Mouse (Mus musculus) liver, embryonic 12.5 days (tissue): ENCODE results near the gene Comp. TPM values are rescaled to one million over a fixed set of nuclear protein-coding genes. Genes with fewer than 3 reads are reported as not detected.

Experiments used
- ATAC-seq: fragments of 200-750 bp; cut with Nextera tagmentation; 2 replicates; pipeline ENCODE4 v1.8.0; 2017; ENCODE audit warnings: moderate number of reproducible peaks, mild to moderate bottlenecking, moderate library complexity
- H3K27ac ChIP-seq: fragments of 300-500 bp; sonication (generic); 2 replicates; pipeline ENCODE4 v1.5.1; 2016; ENCODE audit warnings: mild to moderate bottlenecking
- H3K27me3 ChIP-seq: fragments of 300-500 bp; sonication (generic); replicated peaks from 2 replicates; pipeline ENCODE4 v1.6.1; 2016; ENCODE audit warnings: mild to moderate bottlenecking, moderate library complexity
- H3K36me3 ChIP-seq: fragments of 300-500 bp; sonication (generic); 2 replicates; pipeline ENCODE4 v1.6.1; 2016; ENCODE audit warnings: mild to moderate bottlenecking, moderate library complexity
- H3K4me1 ChIP-seq: fragments of 300-500 bp; sonication (generic); 2 replicates; pipeline ENCODE4 v1.6.1; 2016
- H3K4me2 ChIP-seq: fragments of 300-500 bp; sonication (generic); 2 replicates; pipeline ENCODE4 v1.6.1; 2016; ENCODE audit warnings: mild to moderate bottlenecking, moderate library complexity
- H3K4me3 ChIP-seq: fragments of 300-500 bp; sonication (generic); 2 replicates; pipeline ENCODE4 v1.5.1; 2016; ENCODE audit warnings: mild to moderate bottlenecking, moderate library complexity
- H3K9ac ChIP-seq: fragments of 300-500 bp; sonication (generic); 2 replicates; pipeline ENCODE4 v1.6.1; 2016; ENCODE audit warnings: mild to moderate bottlenecking, moderate library complexity
- H3K9me3 ChIP-seq: fragments of 300-500 bp; sonication (generic); replicated peaks from 2 replicates; pipeline ENCODE4 v1.6.1; 2016; ENCODE audit warnings: mild to moderate bottlenecking, moderate library complexity
- WGBS: fragments of 180-500 bp; shearing (Covaris S2); methylation state at CpG from one replicate; pipeline ENCODE4 v1.1.7; 2016; ENCODE audit not compliant: insufficient replicate concordance; 5-methylcytosine and 5-hydroxymethylcytosine counted together
- polyA plus RNA-seq: library from polyadenylated mRNA; unstranded; fragments of >200 nt; fragmentation: Nextera tagmentation; extraction: Ambion mirVana; gene quantifications from 2 replicates; pipeline ENCODE4 v1.2.1, GENCODE M21; 2016

The Comp gene
- polyA plus RNA-seq, 1 experiment from 2014 or later: 0.27 TPM

DNA sequence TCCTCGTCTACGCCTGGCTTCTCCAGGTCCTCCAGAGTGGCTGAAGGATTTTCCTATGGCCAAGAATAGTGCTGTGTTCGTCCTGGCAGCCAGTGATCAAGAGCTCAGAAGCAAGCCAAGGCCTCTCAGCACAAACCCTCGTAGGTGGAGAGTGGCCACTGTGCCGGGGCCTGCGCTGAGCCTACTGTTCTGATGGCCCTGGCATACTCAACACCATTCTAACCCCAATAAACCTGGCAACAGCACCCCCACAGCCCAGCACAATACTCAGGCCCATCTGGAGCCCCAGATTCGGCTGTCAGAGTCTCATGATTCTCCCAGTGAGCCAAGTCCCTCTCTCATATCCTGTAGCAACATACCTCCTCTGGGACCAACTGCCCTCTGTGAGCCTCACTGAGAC is 32.7 kb upstream of the Comp start:
- 88% methylated on average over 7 of the region's 7 CpGs for WGBS
- ATAC-seq: no peak
- peaks cover 93% of the 10 kb centered on the region for H3K36me3 ChIP-seq
- no peaks in the 10 kb centered on the region for H3K9me3 ChIP-seq
- no peak overlapping the region for H3K4me3 ChIP-seq
- H3K27ac ChIP-seq: no peak overlapping the region; the same call in 1 of the 2 replicates
- H3K4me2 ChIP-seq: no peak overlapping the region
- H3K4me1 ChIP-seq: peaks cover 15% of the 10 kb centered on the region
- H3K27me3 ChIP-seq: no peaks in the 10 kb centered on the region
- H3K9ac ChIP-seq: no peak overlapping the region

GRCm38 (mm10) chr8:70342007-70342406 is 31.4 kb upstream of the Comp start:
- Histone ChIP-seq H3K27ac (no peak overlapping the region), H3K9ac (no peak overlapping the region), H3K27me3 (no peaks in the 10 kb centered on the region), H3K4me2 (no peak overlapping the region), H3K4me1 (peaks cover 28% of the 10 kb centered on the region), H3K4me3 (no peak overlapping the region), H3K36me3 (peaks cover 93% of the 10 kb centered on the region), H3K9me3 (no peaks in the 10 kb centered on the region)
- WGBS: 85% methylated on average over 14 of the region's 14 CpGs
- ATAC-seq: no peak

- Histone ChIP-seq H3K27me3 (no peaks in the 10 kb centered on the region), H3K27ac (no peak overlapping the region)
- 84% methylated on average over 7 of the region's 7 CpGs for WGBS
Observed at GRCm38 (mm10) chr8:70343076-70343475, 30.3 kb upstream of the Comp start.

GRCm38 (mm10) chr8:70343696-70344095 is 29.7 kb upstream of the Comp start:
- peaks cover 93% of the 10 kb centered on the region for H3K36me3 ChIP-seq
- no peak overlapping the region for H3K9ac ChIP-seq
- 64% methylated on average over 6 of the region's 6 CpGs for WGBS
- H3K27me3 ChIP-seq: no peaks in the 10 kb centered on the region
- peaks cover 45% of the 10 kb centered on the region for H3K4me1 ChIP-seq
- H3K9me3 ChIP-seq: no peaks in the 10 kb centered on the region
- H3K4me3 ChIP-seq: no peak overlapping the region
- 0 out of 2 replicates have a peak overlapping the region, but pooled peaks have one; percentile 5 for H3K27ac ChIP-seq
- no peak for ATAC-seq
- H3K4me2 ChIP-seq: no peak overlapping the region

More at GRCm38 (mm10) chr8:70343076-70343475, 30.3 kb upstream of the Comp start:
- H3K9me3 ChIP-seq: no peaks in the 10 kb centered on the region
- ATAC-seq: no peak
- peaks cover 39% of the 10 kb centered on the region for H3K4me1 ChIP-seq
- H3K4me2 ChIP-seq: no peak overlapping the region
- no peak overlapping the region for H3K4me3 ChIP-seq
- H3K9ac ChIP-seq: no peak overlapping the region
- peaks cover 93% of the 10 kb centered on the region for H3K36me3 ChIP-seq

GRCm38 (mm10) chr8:70344279-70344678 is 29.1 kb upstream of the Comp start:
- Histone ChIP-seq H3K27me3 (no peaks in the 10 kb centered on the region), H3K4me3 (no peak overlapping the region), H3K9me3 (no peaks in the 10 kb centered on the region), H3K36me3 (peaks cover 93% of the 10 kb centered on the region), H3K4me2 (no peak overlapping the region), H3K27ac (peak overlapping the region; percentile 49; the same call in 1 of the 2 replicates), H3K9ac (no peak overlapping the region), H3K4me1 (peaks cover 51% of the 10 kb centered on the region)
- 80% methylated on average over 2 of the region's 2 CpGs for WGBS
- no peak for ATAC-seq

GRCm38 (mm10) chr8:70347443-70347842 is 25.9 kb upstream of the Comp start:
- Histone ChIP-seq H3K36me3 (peaks cover 82% of the 10 kb centered on the region), H3K4me2 (no peak overlapping the region), H3K4me1 (peaks cover 81% of the 10 kb centered on the region), H3K9ac (no peak overlapping the region), H3K27me3 (no peaks in the 10 kb centered on the region), H3K4me3 (no peak overlapping the region), H3K27ac (peak overlapping the region; percentile 42; the same call in 1 of the 2 replicates), H3K9me3 (no peaks in the 10 kb centered on the region)
- WGBS: 77% methylated on average over 4 of the region's 4 CpGs
- ATAC-seq: no peak

GRCm38 (mm10) chr8:70347860-70348420 is 25.4 kb upstream of the Comp start:
- Histone ChIP-seq H3K4me3 (no peak overlapping the region), H3K9ac (peak overlapping the region; percentile 14; the same call in 1 of the 2 replicates), H3K27ac (peak overlapping the region; percentile 42), H3K4me2 (peak overlapping the region; percentile 6; the same call in 1 of the 2 replicates), H3K27me3 (no peaks in the 10 kb centered on the region), H3K9me3 (no peaks in the 10 kb centered on the region), H3K4me1 (peaks cover 81% of the 10 kb centered on the region), H3K36me3 (peaks cover 77% of the 10 kb centered on the region)
- ATAC-seq: no peak
- 48% methylated on average over 1 of the region's 1 CpGs for WGBS

DNA sequence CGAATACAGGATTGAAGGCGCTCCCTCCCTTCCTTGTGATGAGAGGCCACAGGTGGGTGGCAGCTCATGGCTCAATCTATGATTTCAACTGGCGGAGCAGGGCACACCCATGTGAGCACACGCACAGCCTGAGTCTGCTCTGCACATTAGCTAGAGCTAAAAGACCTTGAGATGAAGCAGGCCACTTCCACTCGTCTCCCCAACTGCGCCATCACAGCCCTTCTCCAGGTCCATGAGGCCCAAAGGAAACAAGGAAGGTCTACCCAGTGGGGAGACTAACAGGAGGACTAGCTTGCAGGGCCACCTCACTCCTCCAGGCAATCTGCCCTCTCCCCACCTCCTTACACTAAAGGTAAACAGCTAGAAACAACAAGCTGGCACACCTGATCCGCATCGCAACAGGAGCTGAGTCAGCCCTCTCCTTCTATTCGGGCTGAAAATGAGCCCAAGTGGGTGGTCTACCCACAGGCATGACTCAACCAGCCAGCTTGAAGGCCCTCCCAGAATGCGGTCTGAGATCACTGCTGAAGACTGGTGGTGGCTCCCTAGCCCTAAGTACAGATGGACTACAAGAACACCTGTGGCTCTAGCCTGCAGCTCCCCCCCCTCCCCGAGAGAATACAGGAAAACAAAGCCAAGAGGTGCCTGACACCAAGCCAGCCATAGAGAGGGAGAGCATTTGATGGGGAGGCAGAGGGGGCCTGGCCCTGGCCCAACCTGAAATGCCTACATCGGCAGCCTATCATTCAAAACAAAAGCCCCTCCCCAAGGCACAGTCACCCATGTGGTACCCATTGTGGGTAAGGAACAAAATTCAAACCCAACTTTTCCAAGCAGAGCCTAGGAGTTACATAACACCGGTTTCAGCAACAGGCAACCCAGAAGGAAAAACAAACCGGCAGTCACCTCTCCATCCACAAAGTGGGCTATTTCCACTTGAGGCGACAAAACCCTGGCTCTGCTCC is 22.0 kb upstream of the Comp start:
- peaks cover 89% of the 10 kb centered on the region for H3K4me1 ChIP-seq
- H3K36me3 ChIP-seq: peaks cover 50% of the 10 kb centered on the region
- WGBS: 39% methylated on average over 15 of the region's 15 CpGs
- peak overlapping the region; percentile 96 for H3K4me2 ChIP-seq
- H3K4me3 ChIP-seq: peak overlapping the region; percentile 95
- no peaks in the 10 kb centered on the region for H3K27me3 ChIP-seq
- no peak for ATAC-seq
- peak overlapping the region; percentile 98 for H3K9ac ChIP-seq
- peak overlapping the region; percentile 96 for H3K27ac ChIP-seq
- no peaks in the 10 kb centered on the region for H3K9me3 ChIP-seq

DNA sequence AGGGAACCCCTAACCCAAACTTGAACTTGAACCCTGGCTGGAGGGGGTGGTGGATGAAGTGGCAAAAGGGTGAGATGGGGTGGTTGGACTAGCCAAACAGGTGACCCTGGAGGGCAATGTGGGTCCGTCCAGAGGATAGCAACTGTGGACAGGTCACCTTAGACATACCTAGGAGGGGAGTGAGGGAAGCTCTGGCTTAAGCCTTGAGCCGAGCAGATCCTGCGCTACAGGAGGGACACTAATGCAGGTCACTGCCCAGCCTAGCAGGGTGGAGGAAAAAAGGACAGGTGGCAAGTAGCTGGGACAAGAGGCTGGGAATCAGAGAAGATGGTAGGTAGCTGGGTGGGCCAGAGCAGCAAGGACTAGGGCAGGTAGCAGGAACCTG is 21.4 kb upstream of the Comp start:
- H3K9ac ChIP-seq: peak overlapping the region; percentile 98
- WGBS: 10% methylated on average over 3 of the region's 3 CpGs
- H3K27me3 ChIP-seq: no peaks in the 10 kb centered on the region
- peak overlapping the region; percentile 95 for H3K4me3 ChIP-seq
- H3K27ac ChIP-seq: peak overlapping the region; percentile 96
- no peaks in the 10 kb centered on the region for H3K9me3 ChIP-seq
- peaks cover 89% of the 10 kb centered on the region for H3K4me1 ChIP-seq
- H3K4me2 ChIP-seq: peak overlapping the region; percentile 96
- no peak for ATAC-seq
- peaks cover 43% of the 10 kb centered on the region for H3K36me3 ChIP-seq

DNA sequence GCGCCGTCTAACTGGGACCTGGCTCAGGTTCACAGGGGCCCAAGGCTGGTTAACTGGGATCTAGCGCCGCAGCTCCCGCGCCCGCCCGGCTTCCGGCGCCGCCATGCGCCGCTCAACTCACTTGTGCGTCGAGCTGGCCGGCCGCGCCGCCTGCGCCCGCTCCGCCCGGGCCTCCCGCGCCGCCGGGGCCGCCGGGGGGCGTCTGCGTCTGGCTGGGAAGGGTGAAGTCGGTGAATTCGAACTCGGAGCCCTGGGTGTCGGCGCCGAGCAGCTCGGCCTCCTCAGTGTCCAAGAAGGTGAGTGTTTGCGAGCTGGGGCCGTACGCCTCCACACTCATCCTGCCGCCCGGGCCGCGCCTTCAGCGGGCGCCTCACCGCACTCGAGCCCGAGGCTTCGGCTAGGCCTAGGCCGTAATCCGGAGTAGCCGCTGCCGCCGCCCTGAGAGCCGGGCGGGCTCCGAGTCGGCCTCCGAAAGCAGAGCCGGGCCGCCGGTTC is 20.7 kb upstream of the Comp start:
- WGBS: under 1% methylated on average over 59 of the region's 64 CpGs
- peak overlapping the region; percentile 95 for H3K4me3 ChIP-seq
- H3K4me1 ChIP-seq: peaks cover 89% of the 10 kb centered on the region
- H3K36me3 ChIP-seq: peaks cover 37% of the 10 kb centered on the region
- peak; percentile 34 for ATAC-seq
- peak overlapping the region; percentile 98 for H3K9ac ChIP-seq
- H3K9me3 ChIP-seq: no peaks in the 10 kb centered on the region
- no peaks in the 10 kb centered on the region for H3K27me3 ChIP-seq
- H3K27ac ChIP-seq: peak overlapping the region; percentile 96
- peak overlapping the region; percentile 96 for H3K4me2 ChIP-seq

DNA sequence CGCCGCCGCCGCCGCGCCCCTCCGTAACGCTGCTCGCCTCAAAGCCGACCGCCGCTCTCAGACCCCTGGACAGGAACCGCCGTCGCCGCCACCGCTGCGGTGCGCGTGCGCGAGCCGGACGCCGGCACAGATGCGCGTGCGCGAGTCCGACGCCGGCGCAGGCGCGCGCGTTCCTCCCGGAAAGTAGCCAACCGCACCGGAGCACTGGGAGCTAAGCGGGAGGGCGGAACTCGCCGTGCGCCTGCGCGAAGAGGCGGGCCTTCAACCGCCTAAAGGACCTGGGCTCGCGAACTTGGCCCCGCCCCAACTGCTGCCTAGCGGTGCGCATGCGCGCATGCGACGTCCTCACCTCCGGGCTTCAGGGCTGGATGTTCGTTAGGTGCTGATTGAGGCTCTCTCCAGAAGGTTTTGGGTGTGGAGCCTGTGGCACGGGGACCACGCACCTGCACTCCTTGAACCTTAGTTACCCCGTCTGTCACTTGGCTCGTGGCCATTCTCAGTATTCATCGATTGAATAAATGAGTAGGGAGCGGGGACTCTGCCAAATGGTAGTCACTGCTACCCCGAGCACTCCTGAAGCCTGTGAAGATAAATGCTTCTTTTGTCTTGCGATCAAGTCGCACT is 20.1 kb upstream of the Comp start, which contains the start of gene Upf1:
Upf1 (minus strand) TSS at position 85 of the 624 bp plus-strand sequence.
- no peaks in the 10 kb centered on the region for H3K9me3 ChIP-seq
- H3K9ac ChIP-seq: peak within 1 kb of the TSS; percentile 98
- H3K4me1 ChIP-seq: peaks cover 84% of the 10 kb centered on the region
- WGBS: under 1% methylated on average over 57 of the region's 69 CpGs
- peak within 1 kb of the TSS; percentile 96 for H3K27ac ChIP-seq
- no peaks in the 10 kb centered on the region for H3K27me3 ChIP-seq
- H3K4me3 ChIP-seq: peak within 1 kb of the TSS; percentile 95
- ATAC-seq: peak; percentile 83
- peak within 1 kb of the TSS; percentile 96 for H3K4me2 ChIP-seq
- peaks cover 31% of the 10 kb centered on the region for H3K36me3 ChIP-seq
